Mouse (Mus musculus) liver, postnatal 0 days (tissue): ENCODE results near the gene Inha.

Experiments used
- CTCF ChIP-seq: sonication (generic); IDR thresholded peaks from 2 replicates; pipeline ENCODE4 v1.5.1; 2016; ENCODE audit warnings: antibody characterized with exemption, low read depth
- EP300 ChIP-seq: IDR thresholded peaks from 2 replicates; pipeline ENCODE4 v1.6.1; 2016; ENCODE audit warnings: antibody characterized with exemption, low read depth, mild to moderate bottlenecking

DNA sequence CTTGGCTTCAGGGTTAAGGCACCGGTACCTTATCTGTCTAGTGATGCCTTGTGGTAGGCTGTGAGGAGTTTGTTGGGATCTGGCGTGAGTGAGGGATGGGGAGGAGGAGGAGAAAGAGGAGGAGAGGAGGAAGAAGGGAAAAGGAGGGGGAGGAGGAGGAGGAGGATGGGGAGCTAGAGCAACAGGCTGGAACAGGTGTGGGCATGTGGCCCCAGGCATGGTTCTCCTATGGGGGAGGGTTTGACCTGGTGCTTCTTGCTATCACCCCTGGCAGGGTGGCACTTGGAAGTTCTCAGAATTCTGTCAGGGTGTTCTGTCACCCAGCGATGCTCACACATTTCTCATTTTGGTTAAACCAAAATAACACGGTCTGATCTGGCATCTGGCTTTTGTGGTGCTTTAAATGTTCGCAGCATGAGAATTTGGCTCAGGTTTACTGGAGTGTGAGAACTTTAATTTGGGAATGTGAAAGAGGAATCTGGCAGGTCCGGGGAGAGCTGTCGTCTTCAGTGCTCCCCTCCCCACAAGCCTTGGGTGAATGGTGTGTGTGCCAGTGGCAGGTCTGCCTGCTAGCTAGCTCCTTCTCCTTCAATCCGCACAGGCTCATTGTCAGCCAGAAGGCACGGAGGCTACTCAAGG is 49.4 kb downstream of the Inha start:
- TF ChIP-seq CTCF (no peak), EP300 (no peak)
